ENCODE assay signal across 22 mouse cellular contexts in the genomic region with DNA sequence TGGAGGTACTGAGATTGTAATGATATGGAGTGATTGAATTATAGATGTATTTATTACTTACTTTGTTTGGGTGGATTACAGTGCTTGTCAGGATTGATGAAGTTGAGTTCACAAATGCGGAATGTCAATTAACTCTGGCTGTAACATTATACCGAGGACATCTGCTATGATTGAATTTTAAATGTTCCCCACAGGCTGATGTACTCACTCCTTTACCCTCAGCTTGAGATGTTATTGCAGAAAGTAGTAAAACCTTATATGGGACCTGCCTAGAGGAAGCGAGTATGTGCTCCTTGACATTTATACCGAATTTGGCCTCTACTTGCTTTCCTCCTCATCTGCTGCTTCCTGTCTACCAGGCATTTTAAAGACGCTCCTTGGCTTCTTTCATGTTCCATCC.
A peak's percentile ranks its signal among the peaks of the same experiment; 100 is the strongest.
DNase-seq lines count a peak whose midpoint lies in the region; ATAC-seq and TF ChIP-seq lines count a peak whose summit lies in the region.
"Had no signal": no experiment of that assay in that cellular context is flagged by ENCODE, and none has a peak within 500 bp of the region (broad histone marks: within the 10 kb centered on the region; RNA-seq: fewer than 3 reads in every experiment).

No protein-coding gene starts in this region.

- WGBS in forebrain, embryonic 14.5 days: 80% methylated on average over 5 of the region's 5 CpGs
- 89% methylated on average over 5 of the region's 5 CpGs for WGBS in forebrain, embryonic 10.5 days
- WGBS in kidney, embryonic 16.5 days: 31% methylated on average over 5 of the region's 5 CpGs

- peak; percentile 8 for DNase-seq in forebrain, embryonic 14.5 days (ENCODE audit: low spot score)
- no peak for DNase-seq in forebrain, embryonic 10.5 days (ENCODE audit: extremely low spot score, low spot score)
- DNase-seq in kidney, adult 11 months: no peak
- peak; percentile 23 for DNase-seq in MN1 (ENCODE audit: low spot score)
- DNase-seq: adrenal gland, adult 8-10 months; cerebellum, adult 11 months; cerebellum, adult 8-10 months; cerebellum, postnatal 14 days; gastrocnemius, postnatal 10 days; heart, adult 18-20 months; heart, postnatal 10 days; heart, postnatal 4 days had no signal

- no peak overlapping the region for H3K27ac ChIP-seq in forebrain, embryonic 14.5 days (ENCODE audit: low read depth, low read length)
- H3K27ac ChIP-seq in forebrain, embryonic 10.5 days: no peak overlapping the region
- peak overlapping the region; percentile 78 for H3K27ac ChIP-seq in kidney, embryonic 16.5 days (ENCODE audit: low read length)
- H3K27ac ChIP-seq in embryonic fibroblast, embryonic 13.5 days (ENCODE audit: insufficient read depth, low read length): peak overlapping the region; percentile 42; the same call in 1 of the 2 replicates
- H3K27ac ChIP-seq: embryonic facial prominence, embryonic 15.5 days; heart, embryonic 10.5 days; hindbrain, embryonic 12.5 days had no signal

- H3K9ac ChIP-seq in forebrain, embryonic 14.5 days (ENCODE audit: low read length): no peak overlapping the region
- H3K9ac ChIP-seq in kidney, embryonic 16.5 days (replicated peaks; ENCODE audit: low read length): no peak overlapping the region
- H3K9ac ChIP-seq: embryonic facial prominence, embryonic 15.5 days; hindbrain, embryonic 12.5 days had no signal

- H3K9me3 ChIP-seq in forebrain, embryonic 14.5 days (replicated peaks; ENCODE audit: control insufficient read depth, low read length): no peaks in the 10 kb centered on the region
- no peaks in the 10 kb centered on the region for H3K9me3 ChIP-seq in forebrain, embryonic 10.5 days
- no peaks in the 10 kb centered on the region for H3K9me3 ChIP-seq in kidney, embryonic 16.5 days (ENCODE audit: low read length)
- H3K9me3 ChIP-seq: embryonic facial prominence, embryonic 15.5 days; heart, embryonic 10.5 days; hindbrain, embryonic 12.5 days had no signal

- no peaks in the 10 kb centered on the region for H3K27me3 ChIP-seq in forebrain, embryonic 14.5 days (replicated peaks; ENCODE audit: control insufficient read depth, insufficient read depth, low read length)
- H3K27me3 ChIP-seq in forebrain, embryonic 10.5 days (ENCODE audit: poor library complexity, severe bottlenecking): no peaks in the 10 kb centered on the region
- H3K27me3 ChIP-seq in kidney, embryonic 16.5 days (ENCODE audit: insufficient read depth, low read length): no peaks in the 10 kb centered on the region
- H3K27me3 ChIP-seq: CH12.LX; embryonic facial prominence, embryonic 15.5 days; hindbrain, embryonic 12.5 days had no signal

- no peak for TF ChIP-seq CTCF in embryonic fibroblast, embryonic 13.5 days (IDR thresholded peaks at IDR 0.05; ENCODE audit: borderline replicate concordance, insufficient read depth, low read length)

- H3K4me2 ChIP-seq in forebrain, embryonic 14.5 days (ENCODE audit: low read length): no peak overlapping the region
- no peak overlapping the region for H3K4me2 ChIP-seq in kidney, embryonic 16.5 days (replicated peaks; ENCODE audit: low read depth, low read length)
- H3K4me2 ChIP-seq: embryonic facial prominence, embryonic 15.5 days; hindbrain, embryonic 12.5 days had no signal

- H3K36me3 ChIP-seq in forebrain, embryonic 14.5 days (ENCODE audit: control insufficient read depth, insufficient read depth, low read length): no peaks in the 10 kb centered on the region
- H3K36me3 ChIP-seq in forebrain, embryonic 10.5 days (replicated peaks): no peaks in the 10 kb centered on the region
- H3K36me3 ChIP-seq in kidney, embryonic 16.5 days (ENCODE audit: insufficient read depth, low read length): no peaks in the 10 kb centered on the region
- H3K36me3 ChIP-seq: embryonic facial prominence, embryonic 15.5 days; heart, embryonic 10.5 days; hindbrain, embryonic 12.5 days had no signal

- no peak; the same call in 1 of the 2 replicates for ATAC-seq in forebrain, embryonic 14.5 days
- ATAC-seq in kidney, embryonic 16.5 days (ENCODE audit: low FRiP score, low TSS enrichment): peak; percentile 49; the same call in 1 of the 2 replicates
- ATAC-seq in activated CD4-positive, CD25-positive, alpha-beta regulatory T cell, adult 4 months: no peak
- ATAC-seq: hindbrain, embryonic 16.5 days; inflammation-experienced regulatory T-cells, adult 6 months; intestine, postnatal 0 days had no signal

- H3K4me3 ChIP-seq in forebrain, embryonic 14.5 days (ENCODE audit: low read depth, low read length): no peak overlapping the region
- H3K4me3 ChIP-seq in forebrain, embryonic 10.5 days: no peak overlapping the region
- H3K4me3 ChIP-seq in kidney, embryonic 16.5 days (ENCODE audit: low read length): no peak overlapping the region
- no peak overlapping the region for H3K4me3 ChIP-seq in embryonic fibroblast, embryonic 13.5 days (ENCODE audit: insufficient read depth, low read length)
- H3K4me3 ChIP-seq: embryonic facial prominence, embryonic 15.5 days; heart, embryonic 10.5 days; hindbrain, embryonic 12.5 days had no signal

- TF ChIP-seq POLR2A in embryonic fibroblast, embryonic 13.5 days (IDR thresholded peaks at IDR 0.05; ENCODE audit: low read depth, low read length): no peak

- H3K4me1 ChIP-seq in forebrain, embryonic 14.5 days (ENCODE audit: control insufficient read depth, insufficient read depth, low read length): no peaks in the 10 kb centered on the region
- H3K4me1 ChIP-seq in forebrain, embryonic 10.5 days: 0 out of 2 replicates have a peak, but pooled peaks cover 3% of the 10 kb centered on the region
- H3K4me1 ChIP-seq in kidney, embryonic 16.5 days (ENCODE audit: insufficient read depth, low read length): peaks cover 9% of the 10 kb centered on the region; the same call in 1 of the 2 replicates
- H3K4me1 ChIP-seq in embryonic fibroblast, embryonic 13.5 days (ENCODE audit: control insufficient read depth, insufficient read depth, low read length): peaks cover 5% of the 10 kb centered on the region
- H3K4me1 ChIP-seq: embryonic facial prominence, embryonic 15.5 days; heart, embryonic 10.5 days; hindbrain, embryonic 12.5 days had no signal

Comparison
In these comparisons a context has a peak if more than half of its experiments do, and no peak if none do; other contexts are left out.
1. DNase-seq: peak in forebrain, embryonic 14.5 days (single experiment) and MN1 (single experiment); none in forebrain, embryonic 10.5 days (single experiment) and kidney, adult 11 months (single experiment).
2. H3K27ac ChIP-seq: peak in kidney, embryonic 16.5 days (single experiment) and embryonic fibroblast, embryonic 13.5 days (single experiment); none in forebrain, embryonic 14.5 days (single experiment) and forebrain, embryonic 10.5 days (single experiment).